Mouse (Mus musculus) cerebellum, adult (tissue): Measurements from ENCODE around the gene Cpn2.

Source experiments
- ATAC-seq: cut with Nextera tagmentation; 2 replicates; pipeline ENCODE4 v1.9.2; 2017; ENCODE audit warnings: mild to moderate bottlenecking, moderate library complexity, mixed read lengths; ENCODE audit not compliant: insufficient number of reproducible peaks, low FRiP score, low TSS enrichment

The Cpn2 gene

GRCm38 (mm10) chr16:30252003-30252418 is 15.3 kb downstream of the Cpn2 start:
- peak; percentile 56; the same call in 1 of the 2 replicates for ATAC-seq

- no peak for ATAC-seq
Measured at GRCm38 (mm10) chr16:30244037-30244700, 23.1 kb downstream of the Cpn2 start.

DNA sequence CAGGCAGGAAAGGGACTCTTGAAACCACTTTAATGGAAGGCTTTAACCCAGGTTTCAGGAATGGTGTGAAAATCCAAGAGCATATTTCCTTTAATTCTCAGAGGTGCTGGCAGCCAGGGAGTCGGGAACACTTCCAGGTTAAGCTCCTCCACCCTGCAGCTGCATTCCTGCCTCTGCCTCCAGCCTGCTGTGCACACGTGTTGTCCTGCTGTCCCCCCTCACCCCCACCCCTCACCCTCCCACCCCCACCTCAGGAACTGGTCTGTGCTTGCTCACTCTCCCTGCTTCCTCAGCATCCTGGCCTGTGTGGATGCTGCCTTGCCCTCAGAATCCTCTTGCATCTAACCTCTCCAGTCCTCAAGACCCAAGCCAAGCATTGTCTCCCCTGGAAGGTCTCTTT is 25.7 kb downstream of the Cpn2 start:
- ATAC-seq, result no peak

GRCm38 (mm10) chr16:30238791-30239190 is 28.5 kb downstream of the Cpn2 start:
- no peak for ATAC-seq

- ATAC-seq, result peak; percentile 60
Measured at GRCm38 (mm10) chr16:30236091-30236699, 31.1 kb downstream of the Cpn2 start.

- no peak for ATAC-seq
Measured at GRCm38 (mm10) chr16:30235577-30235976, 31.7 kb downstream of the Cpn2 start.

- ATAC-seq, result peak; percentile 69
Measured at GRCm38 (mm10) chr16:30234636-30235546, 32.4 kb downstream of the Cpn2 start.

GRCm38 (mm10) chr16:30234077-30234476 is 33.2 kb downstream of the Cpn2 start:
- no peak for ATAC-seq

DNA sequence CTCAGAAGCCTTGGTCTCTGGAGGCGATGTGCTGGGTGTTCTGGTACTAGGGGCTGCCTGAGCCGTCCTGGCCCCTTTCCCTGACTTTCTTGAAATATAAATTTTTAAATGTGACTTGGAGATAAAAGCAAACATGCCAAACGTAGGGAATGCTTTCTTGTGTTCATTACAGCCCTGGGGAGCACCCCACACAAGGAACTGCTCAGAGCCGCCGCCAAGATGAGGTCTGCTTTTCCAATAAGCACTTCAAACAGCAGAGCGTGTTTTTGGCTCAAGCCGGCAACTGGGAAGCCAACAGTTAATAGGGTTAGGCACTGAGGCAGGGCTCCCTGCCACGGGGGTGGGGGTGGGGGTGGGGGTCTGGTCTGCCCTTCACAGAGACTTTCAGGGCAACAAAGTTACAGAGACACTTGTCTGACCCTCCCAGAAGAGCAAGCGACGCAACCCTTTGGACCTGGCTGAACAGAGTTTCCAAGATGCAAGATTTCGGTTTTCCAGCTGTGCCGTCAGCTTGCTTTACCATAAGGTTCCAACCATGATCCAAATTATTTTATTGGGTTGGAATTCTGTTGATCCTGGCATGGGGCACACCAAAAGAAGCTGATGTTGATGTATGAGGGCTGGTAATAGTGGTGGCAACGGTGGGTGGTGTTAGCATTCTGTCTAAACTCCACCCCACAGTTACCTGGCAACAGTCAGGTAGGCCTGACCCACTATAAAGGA is 35.3 kb downstream of the Cpn2 start:
- ATAC-seq, result no peak

- no peak for ATAC-seq
Measured at GRCm38 (mm10) chr16:30227352-30227751, 39.9 kb downstream of the Cpn2 start.

DNA sequence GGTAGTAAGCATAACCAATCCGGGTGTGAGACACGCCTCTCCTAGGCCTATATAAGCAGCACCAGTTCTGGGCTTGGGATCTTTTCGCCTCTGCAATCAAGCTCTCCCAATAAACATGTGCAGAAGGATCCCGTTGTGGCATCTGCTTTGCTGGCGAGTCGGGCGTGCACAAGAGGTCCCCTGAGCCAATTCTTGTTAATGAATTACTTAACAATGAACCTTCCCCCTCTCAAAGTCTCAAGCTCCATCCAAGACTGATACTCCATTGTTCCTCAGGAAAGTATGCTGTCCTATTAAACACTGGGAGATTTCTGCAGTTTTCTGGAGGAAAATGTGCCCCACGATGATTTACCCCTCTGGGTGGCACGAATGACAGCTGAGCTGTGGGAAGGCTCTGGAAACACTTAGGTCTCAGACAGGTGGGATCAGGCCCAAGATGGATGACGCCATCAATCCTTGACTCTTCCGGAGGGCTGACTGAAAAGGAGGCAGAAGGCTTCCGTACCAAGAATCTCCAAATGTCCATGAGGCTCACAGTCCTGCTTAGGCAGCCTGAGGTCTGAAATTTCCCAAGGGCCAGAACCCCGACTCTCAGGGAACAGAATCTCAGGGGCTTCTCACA is 46.0 kb downstream of the Cpn2 start:
- no peak for ATAC-seq

- 0 out of 2 replicates have a peak, but pooled peaks have one; percentile 64 for ATAC-seq
Measured at GRCm38 (mm10) chr16:30215811-30216210, 51.5 kb downstream of the Cpn2 start.

DNA sequence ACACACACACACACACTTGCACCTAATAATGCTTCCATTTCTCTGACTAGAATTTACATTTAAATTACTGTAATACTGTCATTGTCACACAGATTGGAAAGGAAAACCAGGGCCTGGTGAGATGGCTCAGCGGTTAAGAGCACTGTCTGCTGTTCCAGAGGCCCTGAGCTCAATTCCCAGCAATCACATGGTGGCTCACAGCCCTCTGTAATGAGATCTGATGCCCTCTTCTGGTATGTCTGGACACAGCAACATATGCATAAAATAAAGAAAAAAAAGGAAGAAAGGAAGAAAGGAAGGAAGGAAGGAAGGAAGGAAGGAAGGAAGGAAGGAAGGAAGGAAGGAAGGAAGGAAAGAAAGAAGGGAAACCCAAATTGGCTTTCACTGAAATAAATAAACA is 53.7 kb downstream of the Cpn2 start:
- no peak for ATAC-seq

- ATAC-seq, result no peak
Measured at GRCm38 (mm10) chr16:30212035-30212434, 55.3 kb downstream of the Cpn2 start.

GRCm38 (mm10) chr16:30209264-30209663 is 58.0 kb downstream of the Cpn2 start:
- ATAC-seq, result no peak

DNA sequence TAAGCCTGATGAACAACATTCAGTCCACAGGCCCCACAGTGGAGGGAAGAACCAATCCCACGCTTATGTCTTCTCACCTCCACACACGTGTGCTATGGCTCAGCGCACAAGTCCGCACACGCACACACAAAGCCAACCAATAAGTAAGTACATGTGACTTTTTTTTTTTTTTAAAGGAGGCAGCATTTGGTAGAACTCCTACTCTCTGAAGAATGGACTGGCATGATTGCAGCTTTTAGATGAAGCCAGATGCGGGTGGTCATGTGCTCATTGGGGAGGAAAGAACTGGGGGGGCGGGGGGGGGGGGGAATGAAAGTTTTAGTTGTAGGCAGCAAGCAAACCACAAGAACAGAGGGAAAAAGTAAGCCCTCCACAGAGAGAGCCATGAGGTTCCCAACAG is 59.3 kb downstream of the Cpn2 start:
- ATAC-seq, result no peak

DNA sequence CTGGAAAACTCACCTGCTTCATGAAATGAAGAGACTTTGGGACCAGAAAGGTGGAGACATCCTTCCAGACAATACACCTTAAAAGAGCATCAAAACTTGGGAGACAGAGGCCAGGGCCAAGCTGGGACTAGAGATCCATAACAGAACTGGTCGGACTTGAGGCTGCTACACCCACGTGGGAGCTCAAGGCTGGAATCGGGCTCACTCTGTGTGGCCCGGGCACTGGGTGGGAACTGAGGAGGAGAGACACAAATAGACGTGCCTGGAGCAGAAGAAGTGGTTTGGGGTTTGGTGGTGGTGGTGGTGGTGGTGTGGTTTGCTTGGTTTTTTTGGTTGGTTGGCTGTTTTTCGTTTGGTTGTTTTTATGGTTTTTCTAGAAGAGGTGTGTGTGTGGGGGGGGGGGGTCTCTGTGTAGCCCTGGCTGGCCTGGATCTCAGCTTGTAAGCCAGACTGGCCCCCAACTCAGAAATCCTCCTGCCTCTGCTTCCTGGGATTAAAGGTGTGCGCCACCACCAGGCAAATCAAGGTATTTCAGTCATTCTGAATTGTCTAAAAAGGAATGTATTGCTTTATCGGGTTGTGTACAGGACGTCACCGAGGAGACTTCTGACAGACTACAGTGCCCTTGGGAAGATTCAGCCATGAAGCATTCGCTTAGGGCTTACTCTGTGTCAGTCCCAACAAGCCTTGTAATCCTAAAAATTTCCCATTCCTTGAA is 60.0 kb downstream of the Cpn2 start:
- no peak for ATAC-seq
